Mouse (Mus musculus) inflammation-experienced regulatory T-cells (primary cell): Measurements from ENCODE around the gene Rhox7b. TPM values are rescaled to one million over a fixed set of nuclear protein-coding genes. Genes with fewer than 3 reads are reported as not detected.

Source experiments
- polyA plus RNA-seq, 2 experiments: library from polyadenylated mRNA; unstranded; fragments of 100-300 nt; shearing (Covaris generic); gene quantifications; one replicate each; pipeline ENCODE4 v1.2.1; 2017

The Rhox7b gene
- under 1 TPM in 1 of 2 experiments, not detected in 1; 0.24 TPM for polyA plus RNA-seq

DNA sequence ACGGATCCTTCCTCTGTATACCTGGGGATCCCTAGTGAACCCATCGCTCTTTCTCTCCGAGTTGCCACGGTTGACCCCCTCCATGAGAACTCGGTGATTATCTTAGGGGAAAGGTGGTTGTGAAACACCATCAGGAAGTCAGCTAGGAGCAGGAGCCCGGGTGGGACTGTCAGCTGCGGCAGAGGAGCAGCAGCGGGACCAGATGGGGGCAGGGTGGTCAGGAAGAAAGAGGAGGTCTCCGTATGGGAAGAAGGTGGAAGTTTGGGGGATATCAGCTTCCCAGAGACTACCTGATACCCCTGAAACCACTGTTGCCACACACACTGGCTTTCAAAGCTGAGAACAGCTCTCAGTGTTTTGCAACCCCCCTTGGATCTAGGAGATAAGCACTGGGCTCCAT is at the start of gene Rhox7b:
Gene Rhox7b, minus strand, starts transcription at position 101 of the 400 bp plus-strand sequence.

DNA sequence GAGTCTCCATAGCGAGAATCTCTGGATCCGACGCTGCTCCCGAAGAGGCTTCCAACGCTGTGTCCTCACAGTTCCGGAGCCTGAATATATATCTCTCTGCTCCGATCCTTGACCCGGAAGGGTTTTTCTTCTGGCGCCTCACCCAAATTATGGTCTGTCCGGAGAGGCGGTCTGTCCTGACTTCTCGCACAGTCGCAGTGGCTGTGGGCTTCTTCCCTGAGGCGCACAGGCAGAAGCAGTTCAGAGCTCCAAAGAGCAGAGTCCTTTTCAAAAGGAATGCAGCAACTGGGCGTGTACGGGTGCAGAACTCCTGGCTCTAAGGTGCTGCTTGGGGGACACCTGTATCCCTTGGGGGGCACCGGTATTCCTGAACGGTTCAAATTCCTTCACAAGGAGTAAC is 4.6 kb upstream of the Rhox7b start, which contains the start of gene Rhox9:
Gene Rhox9, minus strand, starts transcription at position 101 of the 400 bp plus-strand sequence.

DNA sequence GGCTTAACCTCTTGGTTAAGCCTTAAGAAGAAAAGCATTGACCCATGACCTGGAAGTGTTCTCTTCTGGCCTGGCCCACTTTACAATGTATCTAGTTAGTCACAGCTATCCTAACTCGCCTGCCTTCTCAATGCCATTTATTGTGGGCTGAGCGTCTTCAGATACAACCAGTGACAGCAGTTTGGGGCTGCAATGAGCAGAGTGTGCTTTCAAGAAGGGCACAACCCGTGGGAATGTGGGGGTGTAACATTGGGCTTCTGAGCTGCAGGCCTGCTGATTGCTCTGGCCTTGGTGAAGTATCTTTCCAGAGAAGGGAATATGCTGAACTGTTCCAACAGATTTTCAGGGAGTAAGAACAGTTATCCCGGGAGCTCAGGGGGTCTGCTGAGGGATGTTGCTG is 18.2 kb downstream of the Rhox7b start, which contains the start of gene Rhox8:
Gene Rhox8, minus strand, starts transcription at position 101 of the 400 bp plus-strand sequence.

Other genes starting within 250 kb of the Rhox7b start
- gene Rhox4g, start 245.9 kb downstream of the Rhox7b start, polyA plus RNA-seq, result not detected
- gene Rhox3h, start 228.5 kb downstream of the Rhox7b start, polyA plus RNA-seq, result not detected
- gene Rhox2h, start 224.0 kb downstream of the Rhox7b start, polyA plus RNA-seq, result not detected
- not detected for gene Rhox5, start 92.4 kb downstream of the Rhox7b start, polyA plus RNA-seq
- gene Rhox6, start 70.3 kb downstream of the Rhox7b start, polyA plus RNA-seq, result under 1 TPM in 1 of 2 experiments, not detected in 1; 0.39 TPM
- gene Rhox7a, start 65.5 kb downstream of the Rhox7b start, polyA plus RNA-seq, result 1 to 10 TPM in 1 of 2 experiments, under 1 TPM in 1; 0.34 to 1.2 TPM
- not detected for gene Rhox8, start 18.3 kb downstream of the Rhox7b start, polyA plus RNA-seq
- gene Rhox9, start 4.5 kb upstream of the Rhox7b start, polyA plus RNA-seq, result under 1 TPM; 0.12 to 0.67 TPM
- gene Btg1-ps1, start 121.6 kb upstream of the Rhox7b start, polyA plus RNA-seq, result 1 to 10 TPM in 1 of 2 experiments, under 1 TPM in 1; 0.18 to 1.2 TPM
- 1 to 10 TPM in 1 of 2 experiments, not detected in 1; 1.1 TPM for gene Btg1-ps2, start 145.9 kb upstream of the Rhox7b start, polyA plus RNA-seq
- gene Rhox10, start 169.2 kb upstream of the Rhox7b start, polyA plus RNA-seq, result not detected
- not detected for gene Rhox11, start 187.9 kb upstream of the Rhox7b start, polyA plus RNA-seq
- not detected for gene Rhox12, start 213.7 kb upstream of the Rhox7b start, polyA plus RNA-seq
- not detected for gene Rhox13, start 224.0 kb upstream of the Rhox7b start, polyA plus RNA-seq